Comparison of ENCODE assay signal across 33 mouse cellular contexts in genomic region chr1:184716117-184716516, GRCm38 (mm10). TPM values are rescaled to one million over a fixed set of nuclear protein-coding genes. Genes with fewer than 3 reads are reported as not detected.
A peak's percentile ranks its signal among the peaks of the same experiment; 100 is the strongest.
DNase-seq lines count a peak whose midpoint lies in the region; ATAC-seq and TF ChIP-seq lines count a peak whose summit lies in the region.
"Had no signal": no experiment of that assay in that cellular context is flagged by ENCODE, and none has a peak within 500 bp of the region (broad histone marks: within the 10 kb centered on the region; RNA-seq: fewer than 3 reads in every experiment).

No protein-coding gene starts in this region.

- no peak overlapping the region for H3K4me2 ChIP-seq in midbrain, embryonic 11.5 days
- no peak overlapping the region for H3K4me2 ChIP-seq in midbrain, postnatal 0 days (ENCODE audit: low read depth, low read length, poor library complexity, severe bottlenecking)
- H3K4me2 ChIP-seq: forebrain, embryonic 13.5 days; heart, embryonic 15.5 days; hindbrain, embryonic 15.5 days; midbrain, embryonic 15.5 days; neural tube, embryonic 12.5 days had no signal

- no peak for TF ChIP-seq CTCF in midbrain, postnatal 0 days (IDR thresholded peaks at IDR 0.05)

- H3K27me3 ChIP-seq in heart, embryonic 10.5 days (ENCODE audit: insufficient read depth, poor library complexity, severe bottlenecking) = peaks cover 89% of the 10 kb centered on the region
- peaks cover 72% of the 10 kb centered on the region for H3K27me3 ChIP-seq in midbrain, embryonic 11.5 days (ENCODE audit: control insufficient read depth, insufficient read depth, low read length)
- H3K27me3 ChIP-seq in midbrain, postnatal 0 days (ENCODE audit: insufficient read depth, low read length) = peaks cover 78% of the 10 kb centered on the region

- ATAC-seq in midbrain, embryonic 11.5 days (ENCODE audit: low FRiP score) = no peak; the same call in 1 of the 2 replicates
- ATAC-seq in midbrain, postnatal 0 days (ENCODE audit: low FRiP score) = no peak
- peak; percentile 47 for ATAC-seq in granulocyte monocyte progenitor cell, adult 5-6 weeks (replicated peaks; ENCODE audit: poor library complexity, severe bottlenecking)
- ATAC-seq: CD4-positive, CD25-positive, alpha-beta regulatory T cell, adult 4 months; forebrain, embryonic 13.5 days; inflammation-experienced regulatory T-cells, adult 6 months; midbrain, embryonic 15.5 days had no signal

- H3K4me1 ChIP-seq in heart, embryonic 10.5 days = peaks cover 17% of the 10 kb centered on the region; the same call in 1 of the 2 replicates
- no peaks in the 10 kb centered on the region for H3K4me1 ChIP-seq in midbrain, embryonic 11.5 days (ENCODE audit: control insufficient read depth, insufficient read depth, low read length)
- no peaks in the 10 kb centered on the region for H3K4me1 ChIP-seq in midbrain, postnatal 0 days (ENCODE audit: insufficient read depth, low read length)
- H3K4me1 ChIP-seq: forebrain, embryonic 13.5 days; hindbrain, embryonic 15.5 days had no signal

- no peak overlapping the region for H3K9ac ChIP-seq in midbrain, embryonic 11.5 days (ENCODE audit: low read length)
- H3K9ac ChIP-seq in midbrain, postnatal 0 days (replicated peaks; ENCODE audit: low read length, poor library complexity, severe bottlenecking) = no peak overlapping the region
- H3K9ac ChIP-seq: forebrain, embryonic 13.5 days; heart, embryonic 15.5 days; hindbrain, embryonic 15.5 days; liver, embryonic 14.5 days; midbrain, embryonic 15.5 days; neural tube, embryonic 12.5 days had no signal

- no peak overlapping the region for H3K27ac ChIP-seq in heart, embryonic 10.5 days
- no peak overlapping the region for H3K27ac ChIP-seq in midbrain, embryonic 11.5 days (ENCODE audit: low read depth, low read length)
- H3K27ac ChIP-seq in midbrain, postnatal 0 days (ENCODE audit: low read depth, low read length) = no peak overlapping the region
- H3K27ac ChIP-seq: forebrain, embryonic 13.5 days; gastrocnemius, adult 2 months; heart, embryonic 15.5 days; hindbrain, embryonic 15.5 days; layer of hippocampus, adult 2 months; liver, embryonic 14.5 days; macrophage; midbrain, embryonic 15.5 days; neural tube, embryonic 12.5 days had no signal

- H3K9me3 ChIP-seq in heart, embryonic 10.5 days = no peaks in the 10 kb centered on the region
- H3K9me3 ChIP-seq in midbrain, embryonic 11.5 days (ENCODE audit: control insufficient read depth, low read length) = no peaks in the 10 kb centered on the region
- no peaks in the 10 kb centered on the region for H3K9me3 ChIP-seq in midbrain, postnatal 0 days (ENCODE audit: low read length)
- H3K9me3 ChIP-seq: forebrain, embryonic 13.5 days; heart, embryonic 15.5 days; hindbrain, embryonic 15.5 days; midbrain, embryonic 15.5 days; neural tube, embryonic 12.5 days had no signal

- H3K4me3 ChIP-seq in heart, embryonic 10.5 days = peak overlapping the region; percentile 2; the same call in 1 of the 2 replicates
- no peak overlapping the region for H3K4me3 ChIP-seq in midbrain, embryonic 11.5 days (ENCODE audit: low read depth, low read length)
- no peak overlapping the region for H3K4me3 ChIP-seq in midbrain, postnatal 0 days (ENCODE audit: low read depth, low read length)
- H3K4me3 ChIP-seq: erythroblast, embryonic 14.5 days; forebrain, embryonic 13.5 days; gastrocnemius, adult 2 months; heart, embryonic 15.5 days; hindbrain, embryonic 15.5 days; layer of hippocampus, adult 2 months; midbrain, embryonic 15.5 days; neural tube, embryonic 12.5 days had no signal

- no peaks in the 10 kb centered on the region for H3K36me3 ChIP-seq in heart, embryonic 10.5 days
- H3K36me3 ChIP-seq in midbrain, embryonic 11.5 days (ENCODE audit: control insufficient read depth, insufficient read depth, low read length) = no peaks in the 10 kb centered on the region
- H3K36me3 ChIP-seq in midbrain, postnatal 0 days (ENCODE audit: insufficient read depth, low read length) = no peaks in the 10 kb centered on the region
- H3K36me3 ChIP-seq: heart, embryonic 15.5 days; hindbrain, embryonic 15.5 days; midbrain, embryonic 15.5 days; neural tube, embryonic 12.5 days had no signal

- DNase-seq in heart, embryonic 10.5 days (ENCODE audit: low spot score) = no peak
- DNase-seq in heart, adult 8-10 months (ENCODE audit: low spot score) = no peak
- DNase-seq in midbrain, embryonic 11.5 days (ENCODE audit: low spot score, missing footprints) = peak; percentile 89
- DNase-seq in midbrain, postnatal 0 days (ENCODE audit: low spot score) = no peak
- DNase-seq in gastrocnemius, adult 18-20 months (ENCODE audit: low spot score) = no peak
- no peak for DNase-seq in embryo, embryonic 11 days
- DNase-seq: adrenal gland, postnatal 14 days; cerebellum, adult 11 months; cerebellum, adult 9-10 months; cerebellum, postnatal 36 days; gastrocnemius, adult 2 months; gastrocnemius, postnatal 36 days; heart, postnatal 36 days; kidney, adult 2 months; kidney, postnatal 36 days; left cerebral cortex, postnatal 4 days; liver; lung, adult 2 months; lung, postnatal 10 days; thymus, adult 2 months; thymus, postnatal 4 days had no signal

- WGBS in heart, embryonic 10.5 days = 0% methylated on average over 6 of the region's 6 CpGs
- 0% methylated on average over 6 of the region's 6 CpGs for WGBS in midbrain, embryonic 11.5 days
- 3% methylated on average over 6 of the region's 6 CpGs for WGBS in midbrain, postnatal 0 days

RNA-seq across cellular contexts. Expression of gene Hlx, which starts 16.3 kb away (rescaled TPM):
- polyA plus RNA-seq in heart, embryonic 10.5 days (2016; fragmentation: Nextera tagmentation; extraction: Ambion mirVana) = 3.1 and 19.4 TPM in 2 replicates
- total RNA-seq in heart, adult 8-10 months (2022) = 1 to 10 TPM; 7.3 to 8.4 (median 8.0) TPM
- 2.2 and 2.7 TPM in 2 replicates for polyA plus RNA-seq in midbrain, embryonic 11.5 days (2014; fragmentation: Nextera tagmentation; extraction: Ambion mirVana)
- total RNA-seq in midbrain, postnatal 0 days (2014; rRNA removed) = 0.71 and 1.5 TPM in 2 replicates
- polyA plus RNA-seq in midbrain, postnatal 0 days (2015; fragmentation: Nextera tagmentation; extraction: Ambion mirVana) = 1.5 and 1.9 TPM in 2 replicates
- 5.1 and 6.4 TPM in 2 replicates for total RNA-seq in granulocyte monocyte progenitor cell, adult 5-6 weeks (2014; fragmentation: Nextera tagmentation)
- total RNA-seq in granulocyte monocyte progenitor cell, adult 5-6 weeks (2017) = 9.5 and 10.5 TPM in 2 replicates
- total RNA-seq in gastrocnemius, adult 18-20 months (2021) = 1 to 10 TPM; 3.2 to 6.8 TPM
- polyA plus RNA-seq: CD4-positive, CD25-positive, alpha-beta regulatory T cell, adult 4 months; inflammation-experienced regulatory T-cells, adult 6 months had no signal
